Mouse (Mus musculus) cerebellum, adult 2 months (tissue): ENCODE data around the gene Rdh16f1.

ENCODE experiments used
- CTCF ChIP-seq: fragments of 200-500 bp; IDR thresholded peaks from 2 replicates; pipeline ENCODE4 v1.5.1; 2011; ENCODE audit warnings: low read depth, mild to moderate bottlenecking, control low read depth, low read length, moderate library complexity, borderline replicate concordance; ENCODE audit not compliant: insufficient read depth
- POLR2A ChIP-seq: fragments of 200-500 bp; IDR thresholded peaks from 2 replicates; pipeline ENCODE4 v1.6.1; 2011; ENCODE audit warnings: low read length, control low read depth, borderline replicate concordance; ENCODE audit not compliant: insufficient read depth

DNA sequence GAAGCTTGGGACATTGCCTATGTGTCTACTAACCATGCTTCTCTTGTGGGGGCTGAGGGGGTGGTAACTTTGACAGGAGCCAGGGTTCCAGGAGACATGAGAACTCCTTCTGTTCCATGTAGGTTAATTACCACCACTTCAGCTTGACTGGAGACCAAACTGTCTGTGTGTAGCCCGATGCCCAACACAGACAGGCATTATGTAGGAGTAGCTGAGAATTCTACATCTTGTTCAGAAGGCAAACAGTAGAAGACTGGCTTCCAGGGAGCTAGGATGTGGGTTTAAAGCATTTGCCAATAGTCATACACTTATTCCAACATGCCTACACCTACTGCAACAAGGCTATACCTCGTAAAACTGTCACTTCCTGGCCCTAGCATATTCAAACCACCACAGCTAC lies 79.0 kb downstream of the Rdh16f1 start:
- TF ChIP-seq CTCF (no peak), POLR2A (no peak)
